Mouse (Mus musculus): ENCODE measurements around the gene I0C0044D17Rik.

Gene I0C0044D17Rik

DNA sequence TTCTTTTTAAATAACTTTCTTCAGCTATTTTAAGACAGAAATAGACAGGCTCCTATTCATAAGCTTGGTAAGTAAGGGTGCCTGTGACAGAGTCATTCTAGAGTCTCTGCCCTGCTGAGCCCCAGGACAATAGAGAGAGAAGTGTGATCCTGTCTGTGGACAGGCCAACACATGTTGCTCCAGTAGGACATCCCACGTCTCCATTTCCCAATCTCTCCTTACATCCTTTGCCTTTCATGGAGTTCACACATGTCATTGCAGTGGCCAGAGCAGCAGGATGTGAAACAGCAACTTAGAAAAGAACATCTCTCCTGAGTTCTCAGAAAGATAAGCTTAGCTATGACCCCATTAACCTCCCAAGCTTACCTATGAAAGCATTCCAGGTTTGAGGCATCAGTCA is 8.1 kb upstream of the I0C0044D17Rik start:
- DNase-seq (ENCODE audit: low spot score in 2 of 2), result no peak

GRCm38 (mm10) chr4:98826701-98827100 is 3.1 kb upstream of the I0C0044D17Rik start:
- no peak for DNase-seq (ENCODE audit: low spot score in 2 of 2)

- DNase-seq (ENCODE audit: low spot score in 2 of 2), result no peak
Measured at GRCm38 (mm10) chr4:98823047-98823446, 593 bp downstream of the I0C0044D17Rik start.

- DNase-seq (ENCODE audit: low spot score in 2 of 2), result no peak
Measured at GRCm38 (mm10) chr4:98822478-98822877, 1.2 kb downstream of the I0C0044D17Rik start.

GRCm38 (mm10) chr4:98819216-98819755 is 4.4 kb downstream of the I0C0044D17Rik start:
- no peak for DNase-seq (ENCODE audit: low spot score in 2 of 2)

DNA sequence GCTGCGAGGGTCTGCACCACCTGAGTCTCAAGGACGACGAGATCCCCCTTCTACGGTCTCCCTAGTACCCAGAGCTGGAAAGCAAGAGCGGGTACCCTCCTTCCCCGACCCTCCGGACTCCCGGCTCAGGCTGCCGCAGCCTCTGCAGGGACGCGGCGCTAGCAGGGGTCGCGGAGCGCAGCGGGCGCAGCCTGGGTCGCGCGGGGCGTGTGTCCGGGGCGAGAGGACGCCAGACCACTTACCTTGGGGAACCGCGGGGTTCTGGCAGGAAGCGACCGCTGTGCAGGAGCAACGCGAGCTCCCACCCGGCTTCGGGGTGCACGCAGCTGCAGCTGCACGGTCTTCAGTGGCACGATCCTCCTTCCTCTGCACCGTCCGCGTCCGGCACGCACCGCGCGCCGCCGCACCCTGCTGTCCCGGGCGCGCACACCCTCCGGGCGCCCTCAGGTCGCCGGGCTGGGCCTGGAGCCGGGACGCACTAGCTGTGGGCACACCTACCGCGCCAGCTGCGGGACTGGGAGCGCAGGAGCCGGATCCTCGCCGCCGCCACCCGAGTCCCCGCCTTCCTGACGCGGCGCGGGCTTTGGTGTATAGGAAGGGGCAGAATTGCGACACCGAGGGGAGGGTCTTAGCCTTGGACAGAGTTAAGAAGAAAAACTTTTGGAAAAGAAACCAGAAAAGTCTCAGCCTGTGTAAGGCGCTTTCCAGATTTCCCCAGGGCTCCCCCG is 6.3 kb downstream of the I0C0044D17Rik start, which contains the start of gene Kank4:
TSS of gene Kank4 (minus strand) at position 354 of the 728 bp plus-strand sequence.
- DNase-seq (ENCODE audit: low spot score in 2 of 2), result no peak

GRCm38 (mm10) chr4:98816807-98817183 is 6.8 kb downstream of the I0C0044D17Rik start:
- DNase-seq (ENCODE audit: low spot score in 2 of 2), result no peak

GRCm38 (mm10) chr4:98806306-98806705 is 17.3 kb downstream of the I0C0044D17Rik start:
- no peak for DNase-seq (ENCODE audit: low spot score in 2 of 2)

- DNase-seq (ENCODE audit: low spot score in 2 of 2), result no peak
Measured at GRCm38 (mm10) chr4:98805291-98806048, 18.2 kb downstream of the I0C0044D17Rik start.

GRCm38 (mm10) chr4:98804476-98805134 is 19.0 kb downstream of the I0C0044D17Rik start:
- no peak for DNase-seq (ENCODE audit: low spot score in 2 of 2)

GRCm38 (mm10) chr4:98801775-98802174 is 21.9 kb downstream of the I0C0044D17Rik start:
- DNase-seq (ENCODE audit: low spot score in 2 of 2), result no peak

GRCm38 (mm10) chr4:98800824-98801223 is 22.8 kb downstream of the I0C0044D17Rik start:
- no peak for DNase-seq (ENCODE audit: low spot score in 2 of 2)

DNA sequence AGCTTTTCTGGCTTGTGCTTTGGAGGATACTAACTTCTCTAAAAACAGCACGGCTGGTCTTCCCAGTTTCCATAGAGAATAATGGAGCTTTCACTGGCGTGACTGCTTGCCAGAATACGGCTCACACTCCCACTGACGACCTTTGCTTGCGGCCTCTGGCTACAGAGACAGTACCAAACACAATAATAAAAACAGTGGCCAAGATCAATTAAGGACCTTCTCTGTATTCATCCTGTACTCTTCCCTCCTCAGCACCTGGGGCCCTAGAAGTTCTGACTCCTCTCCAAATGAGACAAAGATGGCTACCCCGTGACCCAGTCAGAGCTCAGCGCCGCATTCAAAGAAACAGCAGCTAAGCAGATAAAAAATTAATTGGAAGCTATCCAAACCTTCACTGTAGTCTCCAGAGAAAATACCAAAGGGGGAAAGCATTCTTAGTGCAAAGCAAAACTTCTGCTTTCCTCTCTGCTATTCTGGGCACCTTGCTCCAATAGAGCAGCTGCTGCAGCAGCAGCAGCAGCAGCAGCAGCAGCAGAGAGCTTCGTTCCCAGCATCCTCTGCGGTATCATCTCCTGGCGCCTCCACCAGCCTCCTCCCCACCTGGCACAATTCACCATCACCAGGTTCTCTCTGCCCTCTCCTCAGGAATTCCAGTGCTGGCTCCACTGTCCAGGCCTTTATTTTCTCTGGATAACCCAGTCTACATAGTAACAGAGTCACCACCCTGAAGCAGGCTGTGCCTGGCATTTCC is 26.9 kb downstream of the I0C0044D17Rik start:
- no peak for DNase-seq (ENCODE audit: low spot score in 2 of 2)

GRCm38 (mm10) chr4:98795241-98795640 is 28.4 kb downstream of the I0C0044D17Rik start:
- no peak for DNase-seq (ENCODE audit: low spot score in 2 of 2)

GRCm38 (mm10) chr4:98793486-98793885 is 30.2 kb downstream of the I0C0044D17Rik start:
- DNase-seq (ENCODE audit: low spot score in 2 of 2), result no peak

DNA sequence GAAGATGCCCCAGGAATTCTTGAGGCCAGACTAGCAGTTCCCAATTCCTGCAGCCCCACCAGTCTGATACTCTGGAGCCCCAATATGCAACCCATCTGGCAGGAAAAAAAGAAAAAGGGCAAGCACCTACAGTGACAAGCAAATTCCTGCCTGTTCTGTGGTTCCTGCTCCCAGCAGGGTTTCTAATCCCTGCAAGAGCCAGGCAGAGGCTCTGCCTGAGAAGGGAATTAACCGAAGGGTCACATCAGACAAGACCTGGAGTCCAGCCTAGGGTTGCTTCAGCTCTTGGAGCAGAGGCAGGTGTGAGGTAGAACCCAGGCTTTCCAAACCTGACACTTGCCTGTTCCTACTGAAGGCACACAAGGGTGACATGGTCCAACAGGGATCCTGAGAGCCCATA is 32.9 kb downstream of the I0C0044D17Rik start:
- DNase-seq (ENCODE audit: low spot score in 2 of 2), result no peak

DNA sequence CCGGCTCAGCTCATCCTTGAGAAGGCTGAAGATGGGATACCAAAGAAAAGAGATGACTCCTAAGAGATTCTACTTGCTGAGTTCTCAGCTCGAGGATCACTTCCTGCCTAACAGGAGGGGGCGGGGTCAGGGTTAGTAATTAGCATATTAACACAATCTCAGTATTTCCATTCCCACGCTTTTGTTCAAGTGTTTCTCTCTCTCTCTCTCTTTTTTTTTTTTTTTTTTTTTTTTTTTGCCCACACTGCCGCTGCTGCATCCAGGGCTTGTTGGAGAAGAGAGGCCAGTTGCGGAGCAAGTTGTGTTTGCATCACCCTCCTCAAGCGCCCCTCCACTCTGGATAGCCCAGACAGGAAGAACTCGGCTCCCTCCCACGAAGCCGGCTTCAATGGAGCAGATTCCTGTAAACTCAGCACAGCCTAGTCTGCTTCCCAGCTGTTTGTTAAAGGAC is 33.8 kb downstream of the I0C0044D17Rik start:
- no peak for DNase-seq (ENCODE audit: low spot score in 2 of 2)

DNA sequence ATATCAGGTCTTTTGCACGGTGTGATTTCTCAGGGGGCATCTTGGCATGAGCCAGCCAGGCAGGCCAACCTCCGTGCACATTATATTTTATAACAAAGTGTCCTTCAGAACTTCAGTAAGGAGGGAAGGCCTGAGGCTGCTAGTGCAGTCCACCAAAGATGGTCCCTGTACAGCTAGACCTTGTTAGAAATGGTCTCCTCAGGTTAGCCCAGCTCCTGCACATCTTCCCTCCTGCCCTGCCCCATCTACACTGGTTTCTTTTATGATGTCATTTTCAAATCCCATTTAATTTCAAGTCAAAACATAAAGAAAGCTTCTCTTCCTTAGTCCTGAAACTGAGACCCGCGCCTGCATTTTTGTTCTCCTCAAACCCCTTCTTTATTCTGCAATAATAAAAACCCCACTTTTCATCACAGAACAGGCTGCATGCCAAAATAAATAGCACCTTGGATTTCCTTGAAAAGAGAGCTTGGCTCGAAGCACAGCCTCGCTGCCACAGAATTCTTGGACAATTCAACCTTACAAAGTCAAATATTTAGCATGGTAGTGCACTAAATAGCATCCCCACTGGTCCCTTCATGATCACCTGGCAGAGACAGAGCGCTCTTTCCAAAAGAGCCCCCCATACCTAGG is 34.4 kb downstream of the I0C0044D17Rik start:
- DNase-seq (ENCODE audit: low spot score in 2 of 2), result no peak

- no peak for DNase-seq (ENCODE audit: low spot score in 2 of 2)
Measured at GRCm38 (mm10) chr4:98786281-98786680, 37.4 kb downstream of the I0C0044D17Rik start.

- DNase-seq (ENCODE audit: low spot score in 2 of 2), result no peak
Measured at GRCm38 (mm10) chr4:98785851-98786250, 37.8 kb downstream of the I0C0044D17Rik start.

DNA sequence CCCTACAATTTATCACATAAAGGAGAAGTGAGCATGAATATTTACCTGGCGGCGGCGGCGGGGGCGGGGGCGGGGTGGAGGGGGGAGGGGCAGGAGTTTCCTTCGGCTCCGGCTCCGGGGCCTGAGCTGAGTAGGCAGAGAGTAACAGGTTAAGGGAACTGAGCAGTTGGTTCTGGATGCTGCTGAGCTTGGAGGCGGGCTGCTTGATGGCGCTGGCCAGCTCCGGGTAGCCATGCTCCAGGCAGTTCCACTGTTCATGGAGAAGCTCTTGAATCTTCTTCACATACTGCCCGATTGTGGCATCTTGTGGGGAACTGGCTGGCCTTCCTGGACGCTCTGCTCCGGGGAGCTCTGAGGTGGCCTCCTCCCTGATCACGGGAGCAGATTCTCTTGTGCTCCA is 45.4 kb downstream of the I0C0044D17Rik start:
- no peak for DNase-seq (ENCODE audit: low spot score in 2 of 2)

All from spleen, postnatal 36 days (tissue).